ENCODE assay signal across 9 mouse cellular contexts in the genomic region with DNA sequence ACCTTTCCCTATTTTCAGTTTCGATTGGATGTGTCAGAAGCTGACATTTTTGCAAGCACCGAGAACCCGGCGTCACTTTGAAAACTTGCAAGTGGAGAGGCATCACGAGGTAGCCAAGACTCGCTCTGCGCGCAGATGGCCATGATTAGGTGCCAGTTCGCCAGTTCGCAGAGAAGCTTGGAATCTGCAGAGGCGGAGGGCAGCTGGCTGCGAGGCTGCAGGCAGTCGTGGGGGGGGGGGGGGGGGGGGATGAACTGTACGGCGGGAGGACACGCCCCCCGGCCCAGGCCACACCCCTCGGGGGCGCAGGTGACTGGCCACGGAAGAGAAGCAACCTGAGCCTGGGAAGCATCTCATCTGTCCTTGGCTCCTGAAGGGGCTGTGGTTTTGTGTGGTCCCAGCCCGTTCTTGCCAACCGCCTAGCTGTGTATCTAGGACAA.
DNase-seq lines count a peak whose midpoint lies in the region; ATAC-seq and TF ChIP-seq lines count a peak whose summit lies in the region.
"Had no signal": no experiment of that assay in that cellular context is flagged by ENCODE, and none has a peak within 500 bp of the region (broad histone marks: within the 10 kb centered on the region; RNA-seq: fewer than 3 reads in every experiment).

No protein-coding gene starts in this region.

- H3K9me3 ChIP-seq in heart, embryonic 12.5 days (replicated peaks), result no peaks in the 10 kb centered on the region
- H3K9me3 ChIP-seq in midbrain, embryonic 14.5 days (ENCODE audit: control insufficient read depth, low read length), result no peaks in the 10 kb centered on the region

- no peak for TF ChIP-seq POLR2A in embryonic fibroblast, embryonic 13.5 days (IDR thresholded peaks at IDR 0.05; ENCODE audit: low read depth, low read length)

- H3K9ac ChIP-seq in heart, embryonic 12.5 days, result no peak overlapping the region
- no peak overlapping the region; the same call in 1 of the 2 replicates for H3K9ac ChIP-seq in midbrain, embryonic 14.5 days (replicated peaks; ENCODE audit: low read length)

- DNase-seq in heart, adult 8-10 months (ENCODE audit: low spot score), result no peak
- peak; percentile 62 for DNase-seq in Muller cell, postnatal 12 days (ENCODE audit: inconsistent ontology term)
- DNase-seq in layer of hippocampus, adult 2 months (ENCODE audit: low spot score in 2 of 2), result peak; percentile 32 to 51
- DNase-seq in midbrain, embryonic 14.5 days, result peak; percentile 40
- DNase-seq in urinary bladder, postnatal 36 days (ENCODE audit: low spot score in 2 of 2), result no peak
- DNase-seq in cerebellum, adult 11 months, result no peak

- TF ChIP-seq CTCF in embryonic fibroblast, embryonic 13.5 days (IDR thresholded peaks at IDR 0.05; ENCODE audit: borderline replicate concordance, insufficient read depth, low read length), result no peak
- no peak for TF ChIP-seq CTCF in layer of hippocampus, adult 2 months (conservative IDR thresholded peaks at IDR 0.05)

- peaks cover 24% of the 10 kb centered on the region for H3K27me3 ChIP-seq in heart, embryonic 12.5 days (replicated peaks)
- H3K27me3 ChIP-seq in midbrain, embryonic 14.5 days (ENCODE audit: control insufficient read depth, insufficient read depth, low read length), result peaks cover 2% of the 10 kb centered on the region; the same call in 1 of the 2 replicates

- no peak for ATAC-seq in heart, embryonic 12.5 days (ENCODE audit: insufficient number of reproducible peaks, low FRiP score)
- ATAC-seq in midbrain, embryonic 14.5 days (ENCODE audit: low FRiP score, low TSS enrichment), result no peak
- ATAC-seq: Patski had no signal

- no peaks in the 10 kb centered on the region for H3K36me3 ChIP-seq in heart, embryonic 12.5 days
- no peaks in the 10 kb centered on the region for H3K36me3 ChIP-seq in midbrain, embryonic 14.5 days (ENCODE audit: control insufficient read depth, insufficient read depth, low read length)

- H3K4me1 ChIP-seq in heart, embryonic 12.5 days (replicated peaks), result no peaks in the 10 kb centered on the region; the same call in 1 of the 2 replicates
- H3K4me1 ChIP-seq in embryonic fibroblast, embryonic 13.5 days (ENCODE audit: control insufficient read depth, insufficient read depth, low read length), result no peaks in the 10 kb centered on the region
- no peaks in the 10 kb centered on the region for H3K4me1 ChIP-seq in midbrain, embryonic 14.5 days (ENCODE audit: control insufficient read depth, insufficient read depth, low read length)

- peak overlapping the region; percentile 25 for H3K4me3 ChIP-seq in heart, embryonic 12.5 days
- 0 out of 2 replicates have a peak overlapping the region, but pooled peaks have one; percentile 17 for H3K4me3 ChIP-seq in embryonic fibroblast, embryonic 13.5 days (ENCODE audit: insufficient read depth, low read length)
- H3K4me3 ChIP-seq in layer of hippocampus, adult 2 months, result peak overlapping the region; percentile 42
- H3K4me3 ChIP-seq in midbrain, embryonic 14.5 days (replicated peaks; ENCODE audit: low read depth, low read length), result 0 out of 2 replicates have a peak overlapping the region, but pooled peaks have one; percentile 3

- 9% methylated on average over 19 of the region's 22 CpGs for WGBS in heart, embryonic 12.5 days
- WGBS in midbrain, embryonic 14.5 days, result 12% methylated on average over 21 of the region's 22 CpGs

- H3K27ac ChIP-seq in heart, embryonic 12.5 days (ENCODE audit: poor library complexity, severe bottlenecking), result no peak overlapping the region
- H3K27ac ChIP-seq in embryonic fibroblast, embryonic 13.5 days (ENCODE audit: insufficient read depth, low read length), result no peak overlapping the region
- H3K27ac ChIP-seq in layer of hippocampus, adult 2 months, result peak overlapping the region; percentile 81
- H3K27ac ChIP-seq in midbrain, embryonic 14.5 days (replicated peaks; ENCODE audit: low read depth, low read length), result no peak overlapping the region

- peak overlapping the region; percentile 61 for H3K4me2 ChIP-seq in heart, embryonic 12.5 days
- H3K4me2 ChIP-seq in midbrain, embryonic 14.5 days (ENCODE audit: low read length), result peak overlapping the region; percentile 42

Comparison
In these comparisons a context has a peak if more than half of its experiments do, and no peak if none do; other contexts are left out.
1. DNase-seq: peak in Muller cell, postnatal 12 days (single experiment), layer of hippocampus, adult 2 months (2 of 2) and midbrain, embryonic 14.5 days (single experiment); none in heart, adult 8-10 months (single experiment), urinary bladder, postnatal 36 days (0 of 2) and cerebellum, adult 11 months (single experiment).
2. Peak in every context shown above with its lines, with median percentiles within 50 percentile points of each other: H3K4me3 ChIP-seq.